Mouse (Mus musculus) small intestine, adult 2 months (tissue): ENCODE measurements at regions not wholly inside any gene's neighbourhood (a gene's known extent, or its start where the extent isn't known, plus 50 kb on each side); places are given as distances from the start of the nearest gene placed in this dataset.

Experiments
- CTCF ChIP-seq: fragments of 200-500 bp; IDR thresholded peaks from 2 replicates; pipeline ENCODE4 v1.5.1; 2012; ENCODE audit warnings: low read depth, mild to moderate bottlenecking, control low read depth, inconsistent platforms, low read length, moderate library complexity, mixed read lengths; ENCODE audit not compliant: insufficient replicate concordance, insufficient read length; ENCODE audit errors: extremely low read depth
- POLR2A ChIP-seq: fragments of 200-500 bp; IDR thresholded peaks from 2 replicates; pipeline ENCODE4 v1.6.1; 2012; ENCODE audit warnings: low read depth, mild to moderate bottlenecking, control low read depth, inconsistent platforms, low read length, moderate library complexity

- no peak for TF ChIP-seq CTCF
- TF ChIP-seq POLR2A = no peak
These were observed 584.8 kb downstream of the Insc start for GRCm38 (mm10) chr7:115328300-115328699.
